Mouse (Mus musculus) embryonic facial prominence, embryonic 11.5 days (tissue): ENCODE data around the gene Efcc1. TPM values are rescaled to one million over a fixed set of nuclear protein-coding genes. Genes with fewer than 3 reads are reported as not detected.

Experiments
- ATAC-seq: fragments of 200-750 bp; cut with Nextera tagmentation; replicated peaks from 2 replicates; pipeline ENCODE4 v1.8.0; 2017; ENCODE audit warnings: low read depth; ENCODE audit not compliant: insufficient number of reproducible peaks, low FRiP score, low TSS enrichment
- DNase-seq: peaks from one replicate; pipeline ENCODE4 v3.0.0-alpha.2; 2015; ENCODE audit warnings: low spot score
- H3K27ac ChIP-seq: fragments of 300-500 bp; sonication (generic); replicated peaks from 2 replicates; pipeline ENCODE4 v1.5.1; 2014; ENCODE audit warnings: mild to moderate bottlenecking, low read depth, low read length, control low read depth
- H3K27me3 ChIP-seq: fragments of 300-500 bp; sonication (generic); 2 replicates; pipeline ENCODE4 v1.6.1; 2014; ENCODE audit warnings: mild to moderate bottlenecking, low read length, moderate library complexity, mixed read lengths; ENCODE audit not compliant: control insufficient read depth, insufficient read depth
- H3K36me3 ChIP-seq: fragments of 300-500 bp; sonication (generic); replicated peaks from 2 replicates; pipeline ENCODE4 v1.6.1; 2014; ENCODE audit warnings: low read depth, mild to moderate bottlenecking, low read length, moderate library complexity, mixed read lengths; ENCODE audit not compliant: control insufficient read depth, insufficient read depth
- H3K4me1 ChIP-seq: fragments of 300-500 bp; sonication (generic); 2 replicates; pipeline ENCODE4 v1.6.1; 2014; ENCODE audit warnings: low read length, mixed read lengths; ENCODE audit not compliant: control insufficient read depth, insufficient read depth
- H3K4me2 ChIP-seq: fragments of 300-500 bp; sonication (generic); 2 replicates; pipeline ENCODE4 v1.6.1; 2014; ENCODE audit warnings: low read depth, mild to moderate bottlenecking, control low read depth, low read length, moderate library complexity
- H3K4me3 ChIP-seq: fragments of 300-500 bp; sonication (generic); 2 replicates; pipeline ENCODE4 v1.5.1; 2014; ENCODE audit warnings: low read depth, low read length, control low read depth
- H3K9ac ChIP-seq: fragments of 300-500 bp; sonication (generic); replicated peaks from 2 replicates; pipeline ENCODE4 v1.6.1; 2014; ENCODE audit warnings: mild to moderate bottlenecking, control low read depth, low read length
- H3K9me3 ChIP-seq: fragments of 300-500 bp; sonication (generic); replicated peaks from 2 replicates; pipeline ENCODE4 v1.6.1; 2016; ENCODE audit warnings: mild to moderate bottlenecking, low read length, inconsistent platforms, mixed read lengths; ENCODE audit not compliant: control insufficient read depth
- WGBS: fragments of 180-500 bp; shearing (Covaris S2); extraction: QIAGEN DNeasy Blood & Tissue Kit; methylation state at CpG from one replicate; pipeline ENCODE4 v1.1.7; 2014; 5-methylcytosine and 5-hydroxymethylcytosine counted together
- polyA plus RNA-seq: library from polyadenylated mRNA; unstranded; fragments of >200 nt; fragmentation: Nextera tagmentation; extraction: Ambion mirVana; gene quantifications from 2 replicates; pipeline ENCODE4 v1.2.1, GENCODE M21; 2014

The Efcc1 gene
- polyA plus RNA-seq, 1 experiment from 2014 or later = 0.49 TPM

DNA sequence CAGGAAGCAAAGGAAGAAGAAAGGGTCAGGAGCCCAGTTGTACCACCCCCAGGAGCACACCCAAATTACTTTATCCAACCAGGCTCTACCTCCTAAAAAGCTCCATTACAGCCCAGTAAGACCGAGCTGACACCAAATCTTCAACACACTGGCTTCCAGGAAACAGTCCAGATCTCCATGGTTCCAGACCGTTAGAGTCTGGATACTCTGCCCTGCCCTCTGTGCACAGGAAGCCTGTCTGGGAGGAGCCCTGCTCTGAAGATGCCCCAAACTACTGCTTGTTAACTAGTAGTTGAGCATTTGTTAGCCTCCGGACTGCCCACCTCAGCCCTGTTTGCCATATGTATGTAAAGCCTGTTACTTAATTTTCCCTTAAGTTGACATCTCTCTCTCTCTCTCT lies 15.4 kb downstream of the Efcc1 start:
- H3K4me3 ChIP-seq = no peak overlapping the region
- no peak overlapping the region for H3K27ac ChIP-seq
- ATAC-seq = no peak
- H3K9ac ChIP-seq = no peak overlapping the region
- H3K9me3 ChIP-seq = no peaks in the 10 kb centered on the region
- no peak overlapping the region for H3K4me2 ChIP-seq
- WGBS = 61% methylated on average over 3 of the region's 3 CpGs
- H3K36me3 ChIP-seq = no peaks in the 10 kb centered on the region
- no peaks in the 10 kb centered on the region for H3K27me3 ChIP-seq
- no peaks in the 10 kb centered on the region for H3K4me1 ChIP-seq
- no peak for DNase-seq

DNA sequence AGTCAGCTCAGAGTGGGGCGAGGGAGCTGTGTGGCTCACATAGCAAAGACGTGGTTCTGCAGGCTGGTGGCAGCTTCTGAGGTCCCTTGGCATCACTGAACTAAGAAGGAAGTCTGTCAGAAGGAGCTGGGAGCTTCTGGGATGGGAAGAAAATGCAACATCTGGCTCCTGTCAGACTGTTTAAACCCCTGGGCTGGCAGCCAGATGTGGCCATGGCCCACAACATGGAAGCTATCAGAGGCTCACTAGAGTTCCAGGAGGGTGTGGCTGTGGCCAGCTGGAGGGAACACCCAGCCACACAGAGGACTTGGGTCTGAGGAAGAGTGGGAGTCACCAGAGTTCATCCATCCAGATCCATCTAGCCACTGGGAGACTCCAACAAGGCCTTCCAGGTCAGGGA lies 16.2 kb downstream of the Efcc1 start:
- H3K9me3 ChIP-seq = no peaks in the 10 kb centered on the region
- DNase-seq = no peak
- ATAC-seq = no peak
- no peak overlapping the region for H3K9ac ChIP-seq
- H3K4me3 ChIP-seq = no peak overlapping the region
- no peak overlapping the region for H3K27ac ChIP-seq
- no peaks in the 10 kb centered on the region for H3K27me3 ChIP-seq
- H3K4me1 ChIP-seq = no peaks in the 10 kb centered on the region
- WGBS = 76% methylated on average over 2 of the region's 2 CpGs
- H3K36me3 ChIP-seq = no peaks in the 10 kb centered on the region
- no peak overlapping the region for H3K4me2 ChIP-seq

DNA sequence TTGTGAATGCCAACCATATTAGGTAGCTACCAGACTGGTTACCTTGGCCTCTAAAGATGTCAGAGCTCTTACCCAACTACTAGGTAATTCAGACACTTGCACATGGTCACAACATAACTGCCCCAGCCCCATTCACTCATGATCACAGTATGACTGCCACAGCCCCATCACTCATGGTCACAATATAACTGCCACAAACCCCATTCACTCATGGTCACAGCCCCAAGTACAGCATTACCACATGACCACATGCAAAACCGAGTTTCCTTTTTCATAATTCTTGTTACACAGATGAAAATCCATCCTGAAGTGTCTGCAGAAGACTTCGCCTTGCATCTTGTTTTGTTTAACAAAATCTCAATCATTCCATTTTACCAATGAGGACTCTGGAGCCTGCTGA lies 17.4 kb downstream of the Efcc1 start:
- DNase-seq = no peak
- Histone ChIP-seq H3K27ac (no peak overlapping the region), H3K9ac (no peak overlapping the region), H3K9me3 (no peaks in the 10 kb centered on the region), H3K36me3 (no peaks in the 10 kb centered on the region), H3K4me3 (no peak overlapping the region), H3K27me3 (no peaks in the 10 kb centered on the region), H3K4me1 (no peaks in the 10 kb centered on the region), H3K4me2 (no peak overlapping the region)
- ATAC-seq = no peak
- 84% methylated on average over 2 of the region's 2 CpGs for WGBS

DNA sequence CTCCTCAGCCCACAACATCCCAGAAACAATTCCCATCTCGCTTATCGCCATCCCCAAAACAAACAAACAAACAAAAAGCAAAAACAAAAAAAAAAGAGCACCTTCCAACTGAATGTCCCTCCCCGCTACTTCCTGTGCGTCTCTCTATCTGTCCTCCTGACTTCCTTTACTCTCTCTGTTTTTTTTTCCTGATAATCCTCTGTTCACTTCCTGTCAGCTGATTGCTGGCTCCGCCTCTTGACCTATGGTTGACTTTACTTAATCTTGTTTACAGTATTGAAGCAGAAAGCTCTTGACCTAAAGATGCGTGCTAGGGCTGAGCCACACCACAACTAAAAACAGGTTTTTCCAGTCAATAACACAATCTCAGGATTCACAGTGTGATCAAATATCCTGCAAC lies 17.9 kb downstream of the Efcc1 start:
- H3K9me3 ChIP-seq = no peaks in the 10 kb centered on the region
- H3K36me3 ChIP-seq = no peaks in the 10 kb centered on the region
- DNase-seq (no peak), ATAC-seq (no peak)
- H3K27ac ChIP-seq = no peak overlapping the region
- WGBS = 86% methylated on average over 6 of the region's 6 CpGs
- H3K27me3 ChIP-seq = no peaks in the 10 kb centered on the region
- no peak overlapping the region for H3K4me3 ChIP-seq
- H3K4me2 ChIP-seq = no peak overlapping the region
- no peaks in the 10 kb centered on the region for H3K4me1 ChIP-seq
- no peak overlapping the region for H3K9ac ChIP-seq

- DNase-seq = no peak
- no peaks in the 10 kb centered on the region for H3K4me1 ChIP-seq
- no peaks in the 10 kb centered on the region for H3K9me3 ChIP-seq
- H3K36me3 ChIP-seq = no peaks in the 10 kb centered on the region
- 87% methylated on average over 8 of the region's 8 CpGs for WGBS
- H3K9ac ChIP-seq = no peak overlapping the region
- ATAC-seq = no peak; the same call in 1 of the 2 replicates
- no peaks in the 10 kb centered on the region for H3K27me3 ChIP-seq
- H3K4me3 ChIP-seq = no peak overlapping the region
- H3K4me2 ChIP-seq = no peak overlapping the region
- no peak overlapping the region for H3K27ac ChIP-seq
These were observed 19.7 kb downstream of the Efcc1 start for GRCm38 (mm10) chr6:87750184-87750910.

- ATAC-seq = no peak
- WGBS = 85% methylated on average over 6 of the region's 6 CpGs
- Histone ChIP-seq H3K4me2 (no peak overlapping the region), H3K36me3 (no peaks in the 10 kb centered on the region), H3K9ac (no peak overlapping the region), H3K4me3 (no peak overlapping the region), H3K27ac (no peak overlapping the region), H3K9me3 (no peaks in the 10 kb centered on the region), H3K27me3 (no peaks in the 10 kb centered on the region), H3K4me1 (no peaks in the 10 kb centered on the region)
- no peak for DNase-seq
These were observed 20.9 kb downstream of the Efcc1 start for GRCm38 (mm10) chr6:87751574-87751973.

DNA sequence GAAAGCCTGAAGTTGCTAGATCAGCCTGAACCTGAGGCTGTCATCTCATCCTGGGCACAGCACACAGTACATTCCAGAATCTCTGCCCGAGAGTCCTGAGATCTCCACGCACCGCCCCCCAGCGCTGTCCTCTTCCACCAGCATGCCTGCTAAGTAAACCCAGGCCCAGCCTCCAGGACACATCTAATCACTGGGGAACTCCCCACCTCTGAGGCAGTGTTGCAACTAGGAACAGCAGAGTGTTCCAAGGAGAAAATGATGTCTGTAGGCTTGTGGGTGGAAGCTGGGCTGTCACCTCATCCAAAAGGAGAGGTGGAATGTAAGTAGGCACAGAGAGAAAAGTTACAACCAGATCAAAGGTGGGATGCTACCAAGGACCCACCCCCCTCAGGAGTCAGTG lies 24.5 kb downstream of the Efcc1 start:
- no peaks in the 10 kb centered on the region for H3K36me3 ChIP-seq
- H3K27me3 ChIP-seq = no peaks in the 10 kb centered on the region
- DNase-seq (no peak), ATAC-seq (no peak)
- no peak overlapping the region for H3K9ac ChIP-seq
- H3K4me2 ChIP-seq = no peak overlapping the region
- H3K4me3 ChIP-seq = no peak overlapping the region
- H3K4me1 ChIP-seq = no peaks in the 10 kb centered on the region
- WGBS = 87% methylated on average over 4 of the region's 4 CpGs
- no peak overlapping the region for H3K27ac ChIP-seq
- H3K9me3 ChIP-seq = no peaks in the 10 kb centered on the region

GRCm38 (mm10) chr6:87756896-87757295 lies 26.2 kb downstream of the Efcc1 start:
- 91% methylated on average over 8 of the region's 8 CpGs for whole genome bisulfite sequencing
- H3K9ac ChIP-seq = no peak overlapping the region
- H3K9me3 ChIP-seq = no peaks in the 10 kb centered on the region
- no peak for ATAC-seq
- H3K4me1 ChIP-seq = no peaks in the 10 kb centered on the region
- H3K27me3 ChIP-seq = no peaks in the 10 kb centered on the region
- no peak overlapping the region for H3K4me2 ChIP-seq
- no peaks in the 10 kb centered on the region for H3K36me3 ChIP-seq
- H3K27ac ChIP-seq = no peak overlapping the region
- H3K4me3 ChIP-seq = no peak overlapping the region
- DNase-seq = no peak
